Mouse (Mus musculus) embryonic facial prominence, embryonic 10.5 days (tissue): ENCODE measurements around the gene Spryd3. TPM values are rescaled to one million over a fixed set of nuclear protein-coding genes. Genes with fewer than 3 reads are reported as not detected.

ENCODE experiments used
- DNase-seq: peaks from one replicate; pipeline ENCODE4 v3.0.0-alpha.2; 2017; ENCODE audit warnings: low spot score
- H3K27ac ChIP-seq: fragments of 300-500 bp; sonication (generic); replicated peaks from 2 replicates; pipeline ENCODE4 v1.5.1; 2016; ENCODE audit warnings: mild to moderate bottlenecking
- H3K27me3 ChIP-seq: fragments of 300-500 bp; sonication (generic); replicated peaks from 2 replicates; pipeline ENCODE4 v1.6.1; 2016; ENCODE audit warnings: low read depth, mild to moderate bottlenecking; ENCODE audit not compliant: poor library complexity, severe bottlenecking
- H3K36me3 ChIP-seq: fragments of 300-500 bp; sonication (generic); replicated peaks from 2 replicates; pipeline ENCODE4 v1.6.1; 2016; ENCODE audit warnings: mild to moderate bottlenecking, moderate library complexity
- H3K4me1 ChIP-seq: fragments of 300-500 bp; sonication (generic); 2 replicates; pipeline ENCODE4 v1.6.1; 2016
- H3K4me3 ChIP-seq: fragments of 300-500 bp; sonication (generic); 2 replicates; pipeline ENCODE4 v1.5.1; 2016; ENCODE audit warnings: mild to moderate bottlenecking, moderate library complexity
- H3K9me3 ChIP-seq: fragments of 300-500 bp; sonication (generic); 2 replicates; pipeline ENCODE4 v1.6.1; 2016; ENCODE audit warnings: mild to moderate bottlenecking
- WGBS: fragments of 180-500 bp; shearing (Covaris S2); methylation state at CpG from one replicate; pipeline ENCODE4 v1.1.7; 2016; 5-methylcytosine and 5-hydroxymethylcytosine counted together
- polyA plus RNA-seq: library from polyadenylated mRNA; unstranded; fragments of >200 nt; fragmentation: Nextera tagmentation; extraction: Ambion mirVana; gene quantifications from 2 replicates; pipeline ENCODE4 v1.2.1, GENCODE M21; 2016

The Spryd3 gene
- 12.7 and 13.2 TPM in 2 replicates for polyA plus RNA-seq

GRCm38 (mm10) chr15:102136129-102136758 lies at the start of gene Spryd3:
TSS of gene Spryd3 (minus strand) at chr15:102136234.
- peak within 1 kb of the TSS; percentile 87 for H3K27ac ChIP-seq
- DNase-seq = peak; percentile 98
- no peaks in the 10 kb centered on the region for H3K9me3 ChIP-seq
- peaks cover 26% of the 10 kb centered on the region for H3K4me1 ChIP-seq
- peaks cover 22% of the 10 kb centered on the region for H3K36me3 ChIP-seq
- WGBS = under 1% methylated on average over 50 of the region's 50 CpGs
- peak within 1 kb of the TSS; percentile 85 for H3K4me3 ChIP-seq
- no peaks in the 10 kb centered on the region; the same call in 1 of the 2 replicates for H3K27me3 ChIP-seq

GRCm38 (mm10) chr15:102183076-102183475 lies 47.0 kb upstream of the Spryd3 start:
- DNase-seq = no peak
- Histone ChIP-seq H3K27me3 (no peaks in the 10 kb centered on the region), H3K4me3 (no peak overlapping the region), H3K4me1 (peaks cover 22% of the 10 kb centered on the region), H3K9me3 (no peaks in the 10 kb centered on the region), H3K36me3 (peaks cover 72% of the 10 kb centered on the region), H3K27ac (no peak overlapping the region)
- 67% methylated on average over 3 of the region's 3 CpGs for WGBS

GRCm38 (mm10) chr15:102179924-102180323 lies 43.9 kb upstream of the Spryd3 start:
- WGBS = 91% methylated on average over 14 of the region's 14 CpGs
- no peak overlapping the region for H3K27ac ChIP-seq
- peaks cover 61% of the 10 kb centered on the region for H3K36me3 ChIP-seq
- DNase-seq = no peak
- no peaks in the 10 kb centered on the region for H3K9me3 ChIP-seq
- H3K27me3 ChIP-seq = no peaks in the 10 kb centered on the region
- H3K4me1 ChIP-seq = peaks cover 9% of the 10 kb centered on the region
- no peak overlapping the region for H3K4me3 ChIP-seq

GRCm38 (mm10) chr15:102179106-102179505 lies 43.1 kb upstream of the Spryd3 start:
- Histone ChIP-seq H3K4me1 (peaks cover 9% of the 10 kb centered on the region), H3K4me3 (no peak overlapping the region), H3K36me3 (peaks cover 55% of the 10 kb centered on the region), H3K27ac (peak overlapping the region; percentile 40; the same call in 1 of the 2 replicates), H3K9me3 (no peaks in the 10 kb centered on the region), H3K27me3 (no peaks in the 10 kb centered on the region)
- WGBS = 79% methylated on average over 9 of the region's 9 CpGs
- DNase-seq = no peak

- no peak overlapping the region for H3K4me3 ChIP-seq
- H3K9me3 ChIP-seq = no peaks in the 10 kb centered on the region
- H3K27me3 ChIP-seq = no peaks in the 10 kb centered on the region
- peak; percentile 74 for DNase-seq
- 15% methylated on average over 6 of the region's 6 CpGs for WGBS
- peak overlapping the region; percentile 40; the same call in 1 of the 2 replicates for H3K27ac ChIP-seq
- peaks cover 47% of the 10 kb centered on the region for H3K36me3 ChIP-seq
- peaks cover 7% of the 10 kb centered on the region for H3K4me1 ChIP-seq
Measured at GRCm38 (mm10) chr15:102178279-102178678, 42.2 kb upstream of the Spryd3 start.

GRCm38 (mm10) chr15:102177417-102177816 lies 41.4 kb upstream of the Spryd3 start:
- Histone ChIP-seq H3K27me3 (no peaks in the 10 kb centered on the region), H3K9me3 (no peaks in the 10 kb centered on the region), H3K4me1 (peaks cover 4% of the 10 kb centered on the region; the same call in 1 of the 2 replicates), H3K4me3 (no peak overlapping the region), H3K27ac (no peak overlapping the region), H3K36me3 (peaks cover 43% of the 10 kb centered on the region)
- WGBS = 84% methylated on average over 8 of the region's 8 CpGs
- no peak for DNase-seq

- WGBS = 93% methylated on average over 7 of the region's 7 CpGs
- peaks cover 43% of the 10 kb centered on the region for H3K36me3 ChIP-seq
- no peak for DNase-seq
Measured at GRCm38 (mm10) chr15:102176571-102177316, 40.7 kb upstream of the Spryd3 start.

GRCm38 (mm10) chr15:102175736-102176319 lies 39.8 kb upstream of the Spryd3 start:
- H3K27me3 ChIP-seq = no peaks in the 10 kb centered on the region
- no peak overlapping the region for H3K4me3 ChIP-seq
- no peaks in the 10 kb centered on the region for H3K9me3 ChIP-seq
- H3K4me1 ChIP-seq = peaks cover 4% of the 10 kb centered on the region; the same call in 1 of the 2 replicates
- H3K27ac ChIP-seq = no peak overlapping the region
- 87% methylated on average over 16 of the region's 16 CpGs for WGBS
- DNase-seq = no peak
- H3K36me3 ChIP-seq = peaks cover 40% of the 10 kb centered on the region

More at GRCm38 (mm10) chr15:102176571-102177316, 40.7 kb upstream of the Spryd3 start:
- Histone ChIP-seq H3K4me1 (peaks cover 4% of the 10 kb centered on the region; the same call in 1 of the 2 replicates), H3K9me3 (no peaks in the 10 kb centered on the region), H3K27ac (no peak overlapping the region), H3K4me3 (no peak overlapping the region), H3K27me3 (no peaks in the 10 kb centered on the region)

GRCm38 (mm10) chr15:102173581-102173980 lies 37.5 kb upstream of the Spryd3 start:
- H3K36me3 ChIP-seq = peaks cover 25% of the 10 kb centered on the region
- peaks cover 18% of the 10 kb centered on the region for H3K4me1 ChIP-seq
- WGBS = 83% methylated on average over 3 of the region's 3 CpGs
- no peaks in the 10 kb centered on the region for H3K27me3 ChIP-seq
- H3K9me3 ChIP-seq = no peaks in the 10 kb centered on the region
- DNase-seq = no peak
- no peak overlapping the region for H3K4me3 ChIP-seq
- no peak overlapping the region for H3K27ac ChIP-seq

GRCm38 (mm10) chr15:102169064-102169463 lies 33.0 kb upstream of the Spryd3 start:
- DNase-seq = no peak
- no peaks in the 10 kb centered on the region for H3K9me3 ChIP-seq
- WGBS = 60% methylated on average over 2 of the region's 2 CpGs
- H3K27ac ChIP-seq = peak overlapping the region; percentile 35; the same call in 1 of the 2 replicates
- H3K36me3 ChIP-seq = no peaks in the 10 kb centered on the region; the same call in 1 of the 2 replicates
- H3K4me1 ChIP-seq = peaks cover 40% of the 10 kb centered on the region
- no peak overlapping the region for H3K4me3 ChIP-seq
- no peaks in the 10 kb centered on the region for H3K27me3 ChIP-seq

GRCm38 (mm10) chr15:102167620-102168021 lies 31.6 kb upstream of the Spryd3 start:
- DNase-seq = peak; percentile 52
- 41% methylated on average over 6 of the region's 6 CpGs for WGBS
- Histone ChIP-seq H3K27ac (peak overlapping the region; percentile 72), H3K27me3 (no peaks in the 10 kb centered on the region), H3K36me3 (no peaks in the 10 kb centered on the region; the same call in 1 of the 2 replicates), H3K4me3 (no peak overlapping the region), H3K4me1 (peaks cover 40% of the 10 kb centered on the region), H3K9me3 (no peaks in the 10 kb centered on the region)

GRCm38 (mm10) chr15:102165468-102166100 lies 29.6 kb upstream of the Spryd3 start:
- H3K4me1 ChIP-seq = peaks cover 46% of the 10 kb centered on the region
- no peaks in the 10 kb centered on the region for H3K36me3 ChIP-seq
- no peak for DNase-seq
- 0 out of 2 replicates have a peak overlapping the region, but pooled peaks have one; percentile 24 for H3K27ac ChIP-seq
- no peaks in the 10 kb centered on the region for H3K9me3 ChIP-seq
- 48% methylated on average over 6 of the region's 6 CpGs for WGBS
- H3K4me3 ChIP-seq = no peak overlapping the region
- H3K27me3 ChIP-seq = no peaks in the 10 kb centered on the region
